Mouse (Mus musculus) embryonic facial prominence, embryonic 10.5 days (tissue): ENCODE data around the gene Kri1. TPM values are rescaled to one million over a fixed set of nuclear protein-coding genes. Genes with fewer than 3 reads are reported as not detected.
"Not testable (repeated sequence)": the region's sequence is repeated elsewhere in the genome, so short reads cannot be mapped to it uniquely, and the experiment has no call there.

Experiments
- DNase-seq: peaks from one replicate; pipeline ENCODE4 v3.0.0-alpha.2; 2017; ENCODE audit warnings: low spot score
- H3K27ac ChIP-seq: fragments of 300-500 bp; sonication (generic); replicated peaks from 2 replicates; pipeline ENCODE4 v1.5.1; 2016; ENCODE audit warnings: mild to moderate bottlenecking
- H3K27me3 ChIP-seq: fragments of 300-500 bp; sonication (generic); replicated peaks from 2 replicates; pipeline ENCODE4 v1.6.1; 2016; ENCODE audit warnings: low read depth, mild to moderate bottlenecking; ENCODE audit not compliant: poor library complexity, severe bottlenecking
- H3K36me3 ChIP-seq: fragments of 300-500 bp; sonication (generic); replicated peaks from 2 replicates; pipeline ENCODE4 v1.6.1; 2016; ENCODE audit warnings: mild to moderate bottlenecking, moderate library complexity
- H3K4me1 ChIP-seq: fragments of 300-500 bp; sonication (generic); 2 replicates; pipeline ENCODE4 v1.6.1; 2016
- H3K4me3 ChIP-seq: fragments of 300-500 bp; sonication (generic); 2 replicates; pipeline ENCODE4 v1.5.1; 2016; ENCODE audit warnings: mild to moderate bottlenecking, moderate library complexity
- H3K9me3 ChIP-seq: fragments of 300-500 bp; sonication (generic); 2 replicates; pipeline ENCODE4 v1.6.1; 2016; ENCODE audit warnings: mild to moderate bottlenecking
- WGBS: fragments of 180-500 bp; shearing (Covaris S2); methylation state at CpG from one replicate; pipeline ENCODE4 v1.1.7; 2016; 5-methylcytosine and 5-hydroxymethylcytosine counted together
- polyA plus RNA-seq: library from polyadenylated mRNA; unstranded; fragments of >200 nt; fragmentation: Nextera tagmentation; extraction: Ambion mirVana; gene quantifications from 2 replicates; pipeline ENCODE4 v1.2.1, GENCODE M21; 2016

The Kri1 gene
- polyA plus RNA-seq, 1 experiment from 2014 or later: 16.2 TPM

DNA sequence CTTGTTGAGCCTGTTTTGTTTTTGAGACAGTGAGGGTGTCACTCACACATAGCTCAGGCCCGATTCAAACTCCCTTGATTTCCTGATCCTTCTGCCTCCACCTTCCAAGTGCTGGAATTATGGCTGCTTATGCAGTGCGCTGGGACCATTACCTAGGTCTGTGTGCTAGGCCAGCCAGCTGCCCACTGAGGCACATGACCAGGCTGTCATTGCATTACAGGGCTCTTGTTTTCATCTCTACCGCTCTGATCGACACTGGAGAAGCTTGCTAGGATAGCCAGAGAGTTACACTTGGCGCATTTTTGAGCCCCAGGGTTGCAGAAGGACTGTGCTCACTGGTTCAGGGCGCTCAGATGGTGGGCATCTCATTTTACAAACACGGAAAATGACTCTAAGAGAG lies 23.9 kb upstream of the Kri1 start:
- Histone ChIP-seq H3K9me3 (no peaks in the 10 kb centered on the region), H3K36me3 (no peaks in the 10 kb centered on the region), H3K27me3 (peaks cover 25% of the 10 kb centered on the region), H3K4me1 (peaks cover 8% of the 10 kb centered on the region; the same call in 1 of the 2 replicates), H3K4me3 (peak overlapping the region; percentile 53), H3K27ac (no peak overlapping the region)
- DNase-seq: no peak
- 22% methylated on average over 7 of the region's 7 CpGs for WGBS

- no peak for DNase-seq
- Histone ChIP-seq H3K4me3 (no peak overlapping the region), H3K27me3 (peaks cover 25% of the 10 kb centered on the region), H3K9me3 (no peaks in the 10 kb centered on the region), H3K27ac (no peak overlapping the region), H3K36me3 (no peaks in the 10 kb centered on the region), H3K4me1 (peaks cover 5% of the 10 kb centered on the region; the same call in 1 of the 2 replicates)
- 77% methylated on average over 15 of the region's 15 CpGs for WGBS
Observed at GRCm38 (mm10) chr9:21309150-21309741, 21.5 kb upstream of the Kri1 start.

DNA sequence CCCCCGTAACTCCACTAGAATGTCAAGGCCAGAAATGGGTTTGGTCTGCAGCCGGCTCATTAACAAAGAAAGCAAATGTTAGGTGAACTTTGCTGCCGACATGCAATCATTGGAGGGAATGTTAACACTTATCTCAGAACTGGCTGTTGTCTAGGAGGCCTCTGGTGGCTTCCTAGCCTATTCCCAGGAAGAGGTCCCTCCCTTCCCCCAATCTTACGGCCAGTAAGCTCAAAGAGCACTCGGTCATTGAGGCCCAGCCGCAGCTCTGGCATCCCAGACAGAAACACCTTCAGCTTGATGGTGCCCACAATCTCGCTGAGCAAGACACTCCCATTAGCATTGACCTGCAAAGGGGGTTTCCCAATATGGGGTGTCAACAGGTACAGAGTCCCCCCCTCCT lies 17.3 kb upstream of the Kri1 start:
- DNase-seq: no peak
- Histone ChIP-seq H3K4me3 (no peak overlapping the region), H3K4me1 (no peaks in the 10 kb centered on the region; the same call in 1 of the 2 replicates), H3K27me3 (no peaks in the 10 kb centered on the region), H3K27ac (no peak overlapping the region), H3K9me3 (0 out of 2 replicates have a peak, but pooled peaks cover under 1% of the 10 kb centered on the region), H3K36me3 (no peaks in the 10 kb centered on the region)
- 87% methylated on average over 7 of the region's 7 CpGs for WGBS

DNA sequence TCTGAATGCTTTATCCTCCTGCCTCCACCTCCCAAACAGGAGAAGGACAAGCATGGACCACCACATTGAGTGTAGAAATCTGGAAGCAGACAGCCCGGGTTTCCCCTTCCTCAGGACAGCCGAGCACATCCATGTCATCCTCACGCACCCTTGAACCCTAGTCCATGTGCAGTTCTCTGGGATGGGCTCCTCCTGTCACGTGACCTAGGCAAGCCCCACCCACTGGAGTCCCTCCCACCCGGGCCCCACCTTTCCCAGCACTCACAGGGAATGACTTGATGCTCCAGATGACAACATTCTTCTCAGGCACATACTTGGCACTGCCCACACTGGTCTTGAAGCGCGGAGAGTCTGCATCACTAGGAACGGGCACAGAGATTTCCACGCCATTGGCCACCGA lies 11.2 kb upstream of the Kri1 start:
- H3K36me3 ChIP-seq: 0 out of 2 replicates have a peak, but pooled peaks cover 3% of the 10 kb centered on the region
- no peak overlapping the region for H3K27ac ChIP-seq
- H3K9me3 ChIP-seq: 0 out of 2 replicates have a peak, but pooled peaks cover 6% of the 10 kb centered on the region
- no peaks in the 10 kb centered on the region for H3K4me1 ChIP-seq
- H3K27me3 ChIP-seq: no peaks in the 10 kb centered on the region
- no peak for DNase-seq
- WGBS: 84% methylated on average over 10 of the region's 10 CpGs
- H3K4me3 ChIP-seq: no peak overlapping the region

DNA sequence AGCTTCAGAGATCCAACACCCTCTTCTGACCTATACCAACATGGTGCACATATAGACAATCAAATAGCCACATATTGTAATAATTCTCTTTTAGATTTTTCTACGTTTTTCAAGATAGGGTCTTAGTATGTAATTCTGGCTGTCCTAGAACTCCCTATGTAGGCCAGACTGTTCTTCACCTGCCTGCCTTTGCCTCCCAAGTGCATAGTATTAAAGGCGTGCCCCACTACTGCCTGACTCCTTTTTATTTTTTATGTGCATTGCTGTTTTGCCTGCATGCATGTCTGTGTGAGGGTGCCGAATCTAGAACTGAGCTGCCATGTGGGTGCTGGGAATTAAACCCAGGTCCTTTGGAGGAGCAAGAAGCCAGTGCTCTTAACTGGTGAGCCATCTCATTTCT lies 4.5 kb upstream of the Kri1 start:
- Histone ChIP-seq H3K27me3 (no peaks in the 10 kb centered on the region), H3K9me3 (no peaks in the 10 kb centered on the region), H3K4me1 (peaks cover 27% of the 10 kb centered on the region), H3K4me3 (no peak overlapping the region), H3K36me3 (0 out of 2 replicates have a peak, but pooled peaks cover 6% of the 10 kb centered on the region), H3K27ac (no peak overlapping the region)
- DNase-seq: no peak
- 91% methylated on average over 3 of the region's 3 CpGs for WGBS

DNA sequence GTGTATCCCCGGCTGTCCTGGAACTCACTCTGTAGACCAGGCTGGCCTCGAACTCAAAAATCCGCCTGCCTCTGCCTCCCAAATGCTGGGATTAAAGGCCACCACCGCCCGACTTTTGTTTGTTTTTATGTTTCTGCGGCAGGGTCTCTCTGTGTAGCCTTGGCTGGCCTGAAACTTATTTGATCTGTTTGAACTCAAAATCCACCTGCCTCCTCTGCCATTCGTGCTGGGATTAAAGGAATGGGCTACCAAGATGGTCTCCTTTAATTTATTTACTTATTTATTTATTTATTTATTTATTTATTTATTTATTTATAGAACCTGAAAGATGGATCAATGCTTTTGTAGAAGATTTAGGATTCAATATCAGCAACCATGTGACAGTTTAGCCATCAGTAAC lies 4.1 kb upstream of the Kri1 start:
- DNase-seq: peak; percentile 32
- WGBS: 21% methylated on average over 7 of the region's 7 CpGs
- not testable (repeated sequence) for H3K36me3 ChIP-seq, H3K9me3 ChIP-seq, H3K27me3 ChIP-seq
- Histone ChIP-seq H3K4me3 (peak overlapping the region; percentile 93), H3K4me1 (peaks cover 31% of the 10 kb centered on the region), H3K27ac (peak overlapping the region; percentile 89)

GRCm38 (mm10) chr9:21291022-21291787 lies 3.4 kb upstream of the Kri1 start, which contains the start of gene Cdkn2d:
TSS of gene Cdkn2d (minus strand) at chr9:21291407.
- Histone ChIP-seq H3K27me3 (no peaks in the 10 kb centered on the region), H3K27ac (peak within 1 kb of the TSS; percentile 89), H3K9me3 (no peaks in the 10 kb centered on the region), H3K36me3 (0 out of 2 replicates have a peak, but pooled peaks cover 6% of the 10 kb centered on the region), H3K4me3 (peak within 1 kb of the TSS; percentile 93), H3K4me1 (peaks cover 37% of the 10 kb centered on the region)
- DNase-seq: peak; percentile 100
- WGBS: under 1% methylated on average over 51 of the region's 51 CpGs

- peaks cover 37% of the 10 kb centered on the region for H3K4me1 ChIP-seq
- H3K27ac ChIP-seq: peak overlapping the region; percentile 89
- H3K9me3 ChIP-seq: no peaks in the 10 kb centered on the region
- peaks cover 8% of the 10 kb centered on the region for H3K36me3 ChIP-seq
- DNase-seq: no peak
- H3K27me3 ChIP-seq: no peaks in the 10 kb centered on the region
- peak overlapping the region; percentile 93 for H3K4me3 ChIP-seq
- WGBS: under 1% methylated on average over 20 of the region's 20 CpGs
Observed at GRCm38 (mm10) chr9:21290589-21290988, 2.8 kb upstream of the Kri1 start.

DNA sequence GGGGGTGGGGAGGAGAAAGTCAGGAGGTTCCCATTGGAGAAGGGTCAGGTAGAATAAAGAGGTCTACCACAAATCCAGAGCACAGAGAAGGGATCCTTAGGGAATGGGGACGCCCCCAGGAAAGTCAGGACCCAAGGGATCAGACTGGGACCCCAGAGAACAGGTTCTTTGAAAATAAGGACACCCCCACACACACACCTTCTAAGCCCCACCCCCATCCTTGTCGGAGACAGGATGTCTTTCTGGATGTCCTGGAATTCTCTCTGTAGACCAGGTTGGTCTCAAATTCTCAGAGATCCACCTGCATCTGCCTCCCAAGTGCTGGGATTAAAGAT lies 1.5 kb upstream of the Kri1 start:
- no peaks in the 10 kb centered on the region for H3K27me3 ChIP-seq
- peaks cover 21% of the 10 kb centered on the region for H3K36me3 ChIP-seq
- no peak overlapping the region for H3K27ac ChIP-seq
- no peaks in the 10 kb centered on the region for H3K9me3 ChIP-seq
- peaks cover 37% of the 10 kb centered on the region for H3K4me1 ChIP-seq
- no peak for DNase-seq
- WGBS: 90% methylated on average over 2 of the region's 2 CpGs
- peak overlapping the region; percentile 93 for H3K4me3 ChIP-seq

GRCm38 (mm10) chr9:21288404-21289336 lies 901 bp upstream of the Kri1 start:
- peak overlapping the region; percentile 89 for H3K27ac ChIP-seq
- H3K27me3 ChIP-seq: no peaks in the 10 kb centered on the region
- peaks cover 37% of the 10 kb centered on the region for H3K4me1 ChIP-seq
- 82% methylated on average over 13 of the region's 13 CpGs for WGBS
- no peaks in the 10 kb centered on the region for H3K9me3 ChIP-seq
- no peak for DNase-seq
- peak overlapping the region; percentile 93 for H3K4me3 ChIP-seq
- H3K36me3 ChIP-seq: peaks cover 28% of the 10 kb centered on the region

GRCm38 (mm10) chr9:21286753-21287152 lies 1.0 kb downstream of the Kri1 start:
- no peak for DNase-seq
- Histone ChIP-seq H3K4me1 (peaks cover 37% of the 10 kb centered on the region), H3K4me3 (peak overlapping the region; percentile 93), H3K9me3 (no peaks in the 10 kb centered on the region), H3K27ac (no peak overlapping the region), H3K36me3 (peaks cover 44% of the 10 kb centered on the region), H3K27me3 (no peaks in the 10 kb centered on the region)
- 69% methylated on average over 3 of the region's 3 CpGs for WGBS

- Histone ChIP-seq H3K27me3 (no peaks in the 10 kb centered on the region), H3K4me1 (peaks cover 22% of the 10 kb centered on the region), H3K27ac (no peak overlapping the region), H3K36me3 (peaks cover 68% of the 10 kb centered on the region), H3K4me3 (no peak overlapping the region), H3K9me3 (no peaks in the 10 kb centered on the region)
- no peak for DNase-seq
- 80% methylated on average over 3 of the region's 3 CpGs for WGBS
Observed at GRCm38 (mm10) chr9:21283994-21284393, 3.8 kb downstream of the Kri1 start.
